Mouse (Mus musculus) bone marrow macrophage, adult 2 months (primary cell): ENCODE measurements around the gene Hsd17b14. TPM values are rescaled to one million over a fixed set of nuclear protein-coding genes. Genes with fewer than 3 reads are reported as not detected.

Experiments
- H3K27ac ChIP-seq: 2 replicates; pipeline ENCODE4 v1.5.1; 2012; ENCODE audit warnings: low read depth, low read length; ENCODE audit not compliant: insufficient read depth
- H3K4me1 ChIP-seq: 2 replicates; pipeline ENCODE4 v1.6.1; 2012; ENCODE audit warnings: low read length; ENCODE audit not compliant: control insufficient read depth, insufficient read depth
- H3K4me3 ChIP-seq: 2 replicates; pipeline ENCODE4 v1.5.1; 2012; ENCODE audit warnings: mild to moderate bottlenecking, low read length, moderate library complexity; ENCODE audit not compliant: insufficient read depth
- CTCF ChIP-seq: IDR thresholded peaks from 2 replicates; pipeline ENCODE4 v1.5.1; 2012; ENCODE audit warnings: low read depth, mild to moderate bottlenecking, low read length, moderate library complexity
- POLR2A ChIP-seq: IDR thresholded peaks from 2 replicates; pipeline ENCODE4 v1.6.1; 2012; ENCODE audit warnings: mild to moderate bottlenecking, low read depth, low read length, borderline replicate concordance
- polyA plus RNA-seq: library from polyadenylated mRNA; stranded (reverse); fragments of >200 nt; gene quantifications from 2 replicates; pipeline ENCODE4 v1.2.4, GENCODE M21; 2012; ENCODE audit not compliant: missing spikeins, insufficient read depth, insufficient read length

Gene Hsd17b14
- polyA plus RNA-seq, 1 experiment: 2.0 TPM

DNA sequence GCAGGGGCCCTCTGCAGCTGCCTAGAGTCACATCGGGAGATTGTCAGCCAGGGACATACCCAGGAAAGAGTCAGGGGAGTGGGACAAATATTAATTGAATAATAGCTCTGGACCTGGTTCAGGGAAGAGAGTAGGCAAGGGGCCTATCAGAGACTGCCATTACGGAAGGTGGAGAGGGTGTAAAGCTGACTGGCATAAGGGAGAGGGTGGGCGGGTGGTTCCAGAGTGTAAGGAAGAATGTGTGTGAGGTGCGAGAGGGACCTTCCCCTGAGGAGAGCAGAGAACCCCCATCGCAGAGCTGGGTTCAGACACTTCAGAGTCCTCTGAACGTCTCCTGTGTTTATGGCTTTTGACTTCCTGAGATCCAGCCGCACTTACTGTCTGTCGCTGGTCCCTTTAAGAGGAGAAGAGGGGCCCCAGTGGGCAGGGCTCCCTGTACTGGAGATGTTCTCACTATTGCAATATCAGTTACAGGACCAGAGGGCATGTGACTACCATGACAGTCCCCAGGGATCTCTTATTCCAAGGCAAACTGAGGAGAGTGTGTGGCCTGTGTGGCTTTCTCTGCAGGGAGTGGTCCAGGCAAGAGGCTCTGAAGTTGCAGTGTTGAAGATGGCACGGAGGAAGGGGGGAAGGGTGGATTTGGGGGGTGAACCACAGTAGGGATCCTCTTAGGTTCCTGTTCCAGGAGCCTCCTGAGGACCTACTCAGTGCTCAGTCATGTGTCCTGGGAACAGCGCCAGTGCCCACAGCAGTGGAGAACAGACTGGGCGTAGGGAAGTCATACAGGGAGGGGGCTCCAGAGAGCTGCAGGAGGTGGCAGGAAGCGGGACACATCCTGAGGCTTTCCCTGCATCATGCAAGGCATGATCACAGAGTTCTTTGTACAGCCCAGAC lies 7.2 kb downstream of the Hsd17b14 start:
- no peak overlapping the region for H3K4me3 ChIP-seq
- H3K27ac ChIP-seq: peak overlapping the region; percentile 63
- H3K4me1 ChIP-seq: peaks cover 29% of the 10 kb centered on the region
- TF ChIP-seq POLR2A: no peak
- no peak for TF ChIP-seq CTCF

DNA sequence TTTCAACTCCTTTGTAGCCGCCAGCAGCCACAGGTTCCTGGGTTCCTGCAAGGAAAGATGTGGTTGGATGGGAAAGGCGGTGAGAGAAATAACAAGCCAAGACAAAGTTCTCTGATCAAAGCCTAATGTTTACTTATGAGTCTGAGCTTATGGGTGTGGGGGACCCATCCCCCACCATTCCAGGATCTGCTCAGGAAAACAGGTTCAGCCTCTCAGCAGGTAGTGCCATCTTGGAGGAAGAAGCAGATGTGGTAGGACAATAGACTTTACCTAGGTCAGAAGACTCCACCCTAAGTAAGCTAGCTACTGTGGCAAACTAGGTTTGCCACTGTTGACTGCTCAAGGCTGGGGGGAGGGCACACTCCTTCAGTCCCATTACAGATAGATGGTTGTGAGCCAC lies 10.1 kb downstream of the Hsd17b14 start:
- Histone ChIP-seq H3K27ac (no peak overlapping the region), H3K4me3 (no peak overlapping the region), H3K4me1 (peaks cover 40% of the 10 kb centered on the region)
- TF ChIP-seq POLR2A: no peak

DNA sequence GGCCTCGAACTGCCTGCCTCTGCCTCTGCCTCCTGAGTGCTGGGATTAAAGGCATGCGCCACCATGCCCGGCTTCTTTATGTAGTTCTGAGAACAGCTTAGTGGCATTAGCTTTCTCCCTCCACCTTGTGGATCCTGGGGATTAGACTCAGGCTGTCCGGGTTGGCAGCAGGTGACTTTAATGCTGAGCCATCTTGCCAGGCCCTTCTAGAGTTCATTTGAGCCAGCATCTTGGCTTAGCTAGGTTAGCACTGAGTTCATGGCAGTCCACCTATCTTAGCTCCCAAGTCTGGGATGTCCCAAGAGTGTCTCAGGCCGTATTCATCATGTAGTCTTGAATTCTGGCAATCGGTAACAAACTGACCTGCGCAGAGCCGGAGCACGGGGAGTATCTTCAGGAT lies 10.8 kb downstream of the Hsd17b14 start:
- no peak overlapping the region for H3K27ac ChIP-seq
- peaks cover 39% of the 10 kb centered on the region for H3K4me1 ChIP-seq
- TF ChIP-seq POLR2A (no peak), CTCF (no peak)
- no peak overlapping the region for H3K4me3 ChIP-seq

DNA sequence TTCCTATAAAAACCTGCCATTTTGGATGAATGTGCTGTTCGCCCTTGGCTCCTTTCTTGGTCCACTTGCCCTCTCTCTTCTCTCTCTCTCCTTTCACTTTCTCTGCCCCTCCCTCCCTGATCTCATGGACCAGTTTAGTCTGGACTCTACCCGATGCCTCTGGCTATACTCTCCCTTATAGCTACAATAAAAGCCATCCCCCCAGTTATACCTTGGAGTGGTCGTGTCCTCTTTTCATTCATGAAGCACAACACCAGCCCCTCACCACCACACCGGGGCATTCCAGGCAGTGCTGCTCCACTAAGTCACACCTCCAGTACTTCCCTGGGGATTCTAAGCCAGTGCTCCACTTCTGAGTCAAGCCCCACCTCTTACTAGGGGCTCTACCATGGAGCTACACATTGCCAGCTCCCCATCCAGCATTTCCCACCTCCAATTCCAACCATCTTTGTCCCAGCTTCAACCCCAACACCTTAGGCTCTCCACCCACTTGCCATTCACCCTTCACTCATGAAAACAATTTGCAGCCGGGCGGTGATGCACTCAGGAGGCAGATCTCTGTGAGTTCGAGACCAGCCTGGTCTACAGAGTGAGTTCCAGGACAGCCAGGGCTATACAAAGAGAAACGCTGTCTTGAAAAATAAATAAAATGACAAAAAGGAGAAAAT lies 12.6 kb downstream of the Hsd17b14 start:
- TF ChIP-seq POLR2A (no peak), CTCF (no peak)
- Histone ChIP-seq H3K27ac (peak overlapping the region; percentile 79), H3K4me3 (no peak overlapping the region), H3K4me1 (peaks cover 38% of the 10 kb centered on the region)

DNA sequence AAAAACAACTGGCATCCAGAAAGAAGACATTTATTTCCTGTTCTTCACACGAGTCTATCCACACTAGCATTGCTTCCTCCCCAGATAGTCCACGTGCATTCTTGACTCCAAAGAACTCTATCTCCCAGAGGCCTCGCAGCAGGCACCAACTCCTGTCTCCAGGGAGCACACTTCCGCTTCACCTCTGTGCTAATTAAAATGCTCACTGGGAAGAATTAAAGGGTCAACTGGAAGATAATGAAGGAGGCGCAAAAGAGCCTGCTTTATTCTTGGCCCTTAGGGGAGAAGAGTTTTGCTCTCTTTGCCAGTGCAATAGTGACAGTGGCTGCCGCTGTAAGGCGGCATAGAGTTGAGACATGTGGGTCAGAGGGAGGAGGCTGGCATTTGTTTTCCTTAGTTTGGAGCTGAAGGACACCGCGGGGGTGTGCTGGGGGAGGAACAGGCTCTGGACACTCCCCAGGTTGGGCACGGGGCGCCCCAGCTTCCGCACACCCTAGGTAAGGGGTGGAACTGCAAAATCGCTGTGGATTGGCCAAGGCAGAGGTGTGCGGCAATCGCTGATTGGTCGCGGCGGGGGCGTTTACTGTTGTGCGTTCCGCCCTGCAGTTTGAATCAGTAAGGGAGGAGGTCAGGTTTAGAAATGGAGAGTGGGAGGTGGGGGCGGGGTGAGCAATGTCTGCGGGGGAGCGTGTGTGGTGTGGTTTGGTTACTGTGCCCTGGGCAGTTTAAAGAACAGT lies 13.3 kb downstream of the Hsd17b14 start:
- Histone ChIP-seq H3K4me3 (peak overlapping the region; percentile 49), H3K27ac (peak overlapping the region; percentile 79), H3K4me1 (peaks cover 38% of the 10 kb centered on the region)
- TF ChIP-seq CTCF (no peak), POLR2A (no peak)

DNA sequence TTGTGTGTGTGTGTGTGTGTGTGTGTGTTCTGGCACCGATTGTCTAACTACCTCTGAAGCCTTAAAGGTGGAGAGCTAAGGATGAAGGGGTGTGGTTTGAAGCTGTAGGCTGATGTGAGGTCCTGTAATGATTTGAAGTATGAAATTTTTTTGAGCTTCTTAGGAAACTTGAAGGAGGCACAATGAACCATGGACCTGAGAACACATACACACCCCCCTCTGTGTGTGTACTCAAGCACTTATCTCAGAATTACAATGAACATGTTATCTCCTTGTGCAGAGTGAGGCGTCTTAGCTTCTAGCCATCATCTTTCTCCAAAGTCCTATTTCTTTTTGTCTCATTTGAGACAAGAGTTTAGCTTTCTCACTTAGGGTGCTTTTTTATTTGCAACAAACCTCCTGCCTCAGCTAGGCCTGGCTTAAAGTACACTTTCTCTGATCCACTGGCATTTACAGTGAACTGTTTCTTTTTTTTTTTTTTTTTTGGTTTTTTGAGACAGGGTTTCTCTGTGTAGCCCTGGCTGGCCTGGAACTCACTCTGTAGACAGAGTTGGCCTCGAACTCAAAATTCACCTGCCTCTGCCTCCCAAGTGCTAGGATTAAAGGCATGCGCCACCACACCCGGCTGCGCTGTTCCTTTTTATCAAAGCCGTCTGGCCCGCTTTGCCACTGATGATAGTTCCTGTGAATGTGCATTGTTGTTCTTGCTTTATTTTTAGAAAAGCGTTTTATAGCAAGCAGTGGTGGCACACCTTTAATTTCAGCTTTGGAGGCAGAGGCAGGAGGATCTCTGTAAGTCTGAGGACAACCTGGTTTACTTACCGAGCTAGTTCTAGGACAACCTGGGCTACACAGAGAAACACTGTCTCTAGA lies 14.1 kb downstream of the Hsd17b14 start:
- TF ChIP-seq POLR2A (no peak), CTCF (no peak)
- peak overlapping the region; percentile 39 for H3K4me3 ChIP-seq
- H3K4me1 ChIP-seq: peaks cover 39% of the 10 kb centered on the region
- H3K27ac ChIP-seq: peak overlapping the region; percentile 55

DNA sequence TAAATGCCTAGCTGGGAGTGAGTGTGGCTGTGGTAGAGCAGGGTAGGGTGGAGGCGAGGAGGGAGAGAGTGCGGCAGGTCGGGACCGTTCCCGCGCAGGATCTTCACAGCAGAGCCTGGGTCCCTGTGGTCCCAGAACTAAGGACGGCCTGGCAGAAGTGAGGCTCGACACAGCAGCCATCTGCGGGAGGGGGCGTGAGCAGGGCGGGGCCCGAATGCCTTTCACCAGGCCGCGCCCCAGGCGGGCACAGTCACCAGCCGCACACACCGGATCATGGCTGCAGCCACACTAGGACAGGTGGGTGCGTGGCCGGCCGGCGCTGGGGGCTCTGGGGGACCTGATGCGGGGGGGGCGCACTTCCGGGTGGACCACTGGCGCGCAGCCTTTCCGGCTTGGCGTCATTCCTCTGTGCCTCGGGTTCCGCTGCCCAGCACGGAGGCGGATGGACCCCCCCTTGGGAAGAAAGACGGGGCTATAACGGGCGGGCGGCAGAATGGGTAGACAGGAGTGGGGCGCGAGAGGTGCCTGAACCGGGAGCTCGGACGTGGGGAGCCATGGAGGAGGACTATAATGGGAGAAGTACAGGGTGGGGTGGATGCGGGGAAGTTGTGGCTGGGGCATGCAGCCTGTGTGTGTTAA lies 15.5 kb downstream of the Hsd17b14 start, which contains the start of gene Bcat2:
TSS of gene Bcat2 (plus strand) at position 51 of the 639 bp plus-strand sequence.
- TF ChIP-seq POLR2A: no peak
- no peak for TF ChIP-seq CTCF
- Histone ChIP-seq H3K4me1 (peaks cover 45% of the 10 kb centered on the region), H3K4me3 (peak within 1 kb of the TSS; percentile 82), H3K27ac (peak within 1 kb of the TSS; percentile 52)

DNA sequence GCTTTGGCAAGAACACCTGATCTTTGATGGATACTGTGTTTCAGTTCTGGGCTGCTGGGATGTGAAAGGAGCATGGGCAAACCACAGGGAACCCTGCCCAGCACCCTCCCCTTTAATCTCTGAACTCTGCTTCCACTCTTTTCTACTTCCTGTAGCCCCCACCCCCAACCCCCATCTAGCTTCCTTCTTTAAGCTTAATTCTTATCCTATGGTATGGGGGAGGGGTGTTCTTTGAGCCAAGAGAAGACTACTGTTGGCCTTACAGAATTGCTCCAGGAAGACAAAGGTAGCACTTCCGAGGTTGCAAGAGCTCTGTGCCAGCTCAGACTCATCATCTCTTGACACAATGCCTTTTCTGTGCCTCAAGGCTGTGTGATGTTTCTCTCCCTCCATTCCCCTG lies 17.3 kb downstream of the Hsd17b14 start:
- Histone ChIP-seq H3K4me3 (peak overlapping the region; percentile 82), H3K4me1 (peaks cover 42% of the 10 kb centered on the region), H3K27ac (no peak overlapping the region)
- TF ChIP-seq CTCF (no peak), POLR2A (no peak)
